Mouse (Mus musculus) CH12.LX (cell line): ENCODE measurements around the gene Sp7.

Experiments used
- CTCF ChIP-seq, 2 experiments: IDR thresholded peaks in 1 of 2; conservative IDR thresholded peaks in 1 of 2; 2 replicates each; pipeline ENCODE4 v1.5.1; 2011 to 2012; ENCODE audit warnings: low read depth in 2 of 2, low read length in 2 of 2, improper control_type of control experiment in 1 of 2, inconsistent platforms in 1 of 2, mild to moderate bottlenecking in 1 of 2, moderate library complexity in 1 of 2
- USF1 ChIP-seq: IDR thresholded peaks from 2 replicates; pipeline ENCODE4 v1.6.1; 2014; ENCODE audit warnings: low read depth, mild to moderate bottlenecking, inconsistent platforms, low read length, improper control_type of control experiment
- ZNF384 ChIP-seq: IDR thresholded peaks from 2 replicates; pipeline ENCODE4 v1.6.1; 2012; ENCODE audit warnings: low read depth, low read length, improper control_type of control experiment, inconsistent platforms

DNA sequence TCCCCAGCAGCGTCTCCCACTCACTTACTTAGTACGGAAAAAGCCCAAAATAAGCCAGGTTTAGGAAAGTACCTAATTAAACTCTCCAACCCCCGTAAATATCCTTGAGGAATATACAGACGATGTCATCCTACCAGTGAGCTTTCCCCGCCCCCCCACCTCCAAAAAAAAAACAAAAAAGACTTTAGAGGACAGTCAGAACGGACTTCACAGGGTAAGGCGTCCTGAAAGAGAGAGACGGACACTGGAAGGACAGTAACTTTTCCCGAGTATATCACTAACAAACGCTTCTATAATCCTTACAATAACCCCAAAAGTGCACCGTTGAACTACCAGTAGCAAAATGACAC is 16.1 kb downstream of the Sp7 start:
- TF ChIP-seq ZNF384: peak; percentile 93
- TF ChIP-seq USF1: no peak
- TF ChIP-seq CTCF (conservative IDR thresholded peaks at IDR 0.05 in 1 of 2, IDR thresholded peaks at IDR 0.05 in 1 of 2; ENCODE audit: low read depth in 2 of 2, low read length in 2 of 2): 0 out of 4 replicates have a peak, but pooled peaks of 1 of the 2 experiments have one; percentile 4
